Mouse (Mus musculus) myocyte (in vitro differentiated cells): ENCODE measurements around the gene Asb18. TPM values are rescaled to one million over a fixed set of nuclear protein-coding genes. Genes with fewer than 3 reads are reported as not detected.

Experiments used
- H3K27me3 ChIP-seq: one replicate; pipeline ENCODE4 v1.6.1; 2011; ENCODE audit not compliant: control insufficient read depth, insufficient read depth, insufficient read length
- H3K36me3 ChIP-seq: one replicate; pipeline ENCODE4 v1.6.1; 2011; ENCODE audit not compliant: control insufficient read depth, insufficient read depth
- H3K4me2 ChIP-seq: one replicate; pipeline ENCODE4 v1.6.1; 2011; ENCODE audit warnings: low read depth, control low read depth
- H3K4me3 ChIP-seq: one replicate; pipeline ENCODE4 v1.5.1; 2011; ENCODE audit warnings: mild to moderate bottlenecking, control low read depth, moderate library complexity
- H3K79me2 ChIP-seq: one replicate; pipeline ENCODE4 v1.6.1; 2011; ENCODE audit not compliant: control insufficient read depth, insufficient read depth
- H3ac ChIP-seq: one replicate; pipeline ENCODE4 v1.6.1; 2011; ENCODE audit not compliant: control insufficient read depth, insufficient read length
- CEBPB ChIP-seq: IDR thresholded peaks from 2 replicates; pipeline ENCODE4 v1.6.1; 2011; ENCODE audit warnings: mild to moderate bottlenecking, moderate library complexity; ENCODE audit not compliant: poor library complexity, insufficient read depth, severe bottlenecking
- E2F4 ChIP-seq: IDR thresholded peaks from one replicate; pipeline ENCODE4 v1.6.1; 2011; ENCODE audit warnings: mild to moderate bottlenecking, control low read depth, moderate library complexity; ENCODE audit not compliant: insufficient read depth
- MAX ChIP-seq: IDR thresholded peaks from one replicate; pipeline ENCODE4 v1.6.1; 2011; ENCODE audit warnings: low read depth, mild to moderate bottlenecking, control low read depth
- MYOD1 ChIP-seq, 3 experiments: IDR thresholded peaks; one replicate each; pipeline ENCODE4 v1.6.1; 2011; ENCODE audit warnings: control low read depth in 2 of 3, low read depth in 2 of 3, mild to moderate bottlenecking in 2 of 3, moderate library complexity in 1 of 3; ENCODE audit not compliant: insufficient read length in 2 of 3, control insufficient read depth in 1 of 3
- MYOG ChIP-seq, 3 experiments: IDR thresholded peaks; one replicate each; pipeline ENCODE4 v1.6.1; 2011; ENCODE audit warnings: control low read depth in 2 of 3, low read depth in 2 of 3, mild to moderate bottlenecking in 2 of 3; ENCODE audit not compliant: insufficient read length in 2 of 3, control insufficient read depth in 1 of 3, insufficient read depth in 1 of 3
- POLR2A ChIP-seq: IDR thresholded peaks from one replicate; pipeline ENCODE4 v1.6.1; 2011; ENCODE audit warnings: low read depth, mild to moderate bottlenecking, control low read depth, moderate library complexity; ENCODE audit not compliant: insufficient read length
- POLR2AphosphoS2 ChIP-seq: IDR thresholded peaks from one replicate; pipeline ENCODE4 v1.6.1; 2011; ENCODE audit warnings: low read depth, control low read depth; ENCODE audit not compliant: insufficient read length
- REST ChIP-seq: IDR thresholded peaks from one replicate; pipeline ENCODE4 v1.6.1; 2011; ENCODE audit warnings: mild to moderate bottlenecking, control low read depth, moderate library complexity; ENCODE audit not compliant: insufficient read depth, insufficient read length
- SRF ChIP-seq: IDR thresholded peaks from one replicate; pipeline ENCODE4 v1.6.1; 2011; ENCODE audit warnings: low read depth; ENCODE audit not compliant: control insufficient read depth, insufficient read length
- TCF12 ChIP-seq: IDR thresholded peaks from one replicate; pipeline ENCODE4 v1.6.1; 2011; ENCODE audit warnings: mild to moderate bottlenecking, control low read depth; ENCODE audit not compliant: poor library complexity, insufficient read depth, severe bottlenecking
- TCF3 ChIP-seq: IDR thresholded peaks from one replicate; pipeline ENCODE4 v1.6.1; 2011; ENCODE audit warnings: low read depth, control low read depth; ENCODE audit not compliant: insufficient read length
- USF1 ChIP-seq: IDR thresholded peaks from one replicate; pipeline ENCODE4 v1.6.1; 2011; ENCODE audit warnings: low read depth, mild to moderate bottlenecking, control low read depth, moderate library complexity
- polyA plus RNA-seq: library from polyadenylated mRNA; unstranded; fragments of >200 nt; fragmentation: generic; extraction: Trizol; gene quantifications from one replicate; pipeline ENCODE4 v1.2.1, GENCODE M21; 2012; ENCODE audit warnings: missing spikeins

Asb18 gene
- polyA plus RNA-seq, 1 experiment: 0.01 TPM

- H3K36me3 ChIP-seq: no peaks in the 10 kb centered on the region
- no peaks in the 10 kb centered on the region for H3K79me2 ChIP-seq
- peaks cover 55% of the 10 kb centered on the region for H3K27me3 ChIP-seq
- no peak overlapping the region for H3K4me3 ChIP-seq
- TF ChIP-seq POLR2A: no peak
- no peak for TF ChIP-seq MAX
- no peak for TF ChIP-seq MYOG (IDR thresholded peaks at IDR 0.05; ENCODE audit: control insufficient read depth in 1 of 3, insufficient read depth in 1 of 3, insufficient read length in 2 of 3, low read depth in 2 of 3)
- TF ChIP-seq MYOD1 (IDR thresholded peaks at IDR 0.05; ENCODE audit: control insufficient read depth in 1 of 3, insufficient read length in 2 of 3, low read depth in 2 of 3): no peak
- TF ChIP-seq E2F4: no peak
- no peak for TF ChIP-seq USF1
- no peak for TF ChIP-seq SRF
- no peak for TF ChIP-seq REST
- no peak for TF ChIP-seq TCF12
- no peak for TF ChIP-seq TCF3
- no peak for TF ChIP-seq POLR2AphosphoS2
- no peak for TF ChIP-seq CEBPB
- H3K4me2 ChIP-seq: no peak overlapping the region
- H3ac ChIP-seq: no peak overlapping the region
These were observed 44.8 kb downstream of the Asb18 start for GRCm38 (mm10) chr1:89969714-89970110.

DNA sequence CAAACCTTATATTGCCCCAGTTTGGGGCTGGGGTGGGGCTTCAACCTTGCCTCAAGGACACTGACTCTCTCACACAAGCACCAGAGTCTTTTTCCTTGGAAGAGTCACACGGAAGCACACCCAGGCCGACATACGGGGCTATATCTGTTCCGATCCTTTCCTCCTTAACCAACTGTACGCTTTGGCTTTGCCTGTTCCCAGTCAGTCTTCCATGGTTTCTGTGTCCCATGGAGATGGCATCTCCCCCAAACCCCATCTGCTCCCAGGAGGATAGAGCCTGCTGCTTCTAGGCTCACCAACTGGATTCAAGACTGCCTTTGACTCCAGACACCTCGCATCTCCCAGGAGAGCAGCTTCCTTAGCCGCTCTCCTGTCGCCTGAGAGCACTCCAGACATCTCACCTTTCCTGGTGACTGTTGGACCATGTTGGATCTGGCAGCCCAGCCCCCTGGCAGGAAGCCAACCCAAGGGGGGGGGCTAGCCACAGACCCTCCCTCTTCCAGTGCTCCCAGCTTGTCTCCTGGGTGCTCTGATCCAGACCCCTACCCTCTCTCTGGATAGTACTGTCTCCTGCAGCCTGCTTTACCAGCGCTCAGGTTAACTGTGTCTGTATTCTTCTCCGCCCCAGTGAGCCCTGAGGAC lies 45.3 kb downstream of the Asb18 start:
- Histone ChIP-seq H3K4me3 (no peak overlapping the region), H3K4me2 (no peak overlapping the region), H3K36me3 (no peaks in the 10 kb centered on the region), H3K79me2 (no peaks in the 10 kb centered on the region), H3ac (no peak overlapping the region), H3K27me3 (peaks cover 55% of the 10 kb centered on the region)
- TF ChIP-seq TCF3 (no peak), SRF (no peak), USF1 (no peak), TCF12 (no peak), MYOD1 (IDR thresholded peaks at IDR 0.05; ENCODE audit: control insufficient read depth in 1 of 3, insufficient read length in 2 of 3, low read depth in 2 of 3) (no peak), POLR2A (no peak)

DNA sequence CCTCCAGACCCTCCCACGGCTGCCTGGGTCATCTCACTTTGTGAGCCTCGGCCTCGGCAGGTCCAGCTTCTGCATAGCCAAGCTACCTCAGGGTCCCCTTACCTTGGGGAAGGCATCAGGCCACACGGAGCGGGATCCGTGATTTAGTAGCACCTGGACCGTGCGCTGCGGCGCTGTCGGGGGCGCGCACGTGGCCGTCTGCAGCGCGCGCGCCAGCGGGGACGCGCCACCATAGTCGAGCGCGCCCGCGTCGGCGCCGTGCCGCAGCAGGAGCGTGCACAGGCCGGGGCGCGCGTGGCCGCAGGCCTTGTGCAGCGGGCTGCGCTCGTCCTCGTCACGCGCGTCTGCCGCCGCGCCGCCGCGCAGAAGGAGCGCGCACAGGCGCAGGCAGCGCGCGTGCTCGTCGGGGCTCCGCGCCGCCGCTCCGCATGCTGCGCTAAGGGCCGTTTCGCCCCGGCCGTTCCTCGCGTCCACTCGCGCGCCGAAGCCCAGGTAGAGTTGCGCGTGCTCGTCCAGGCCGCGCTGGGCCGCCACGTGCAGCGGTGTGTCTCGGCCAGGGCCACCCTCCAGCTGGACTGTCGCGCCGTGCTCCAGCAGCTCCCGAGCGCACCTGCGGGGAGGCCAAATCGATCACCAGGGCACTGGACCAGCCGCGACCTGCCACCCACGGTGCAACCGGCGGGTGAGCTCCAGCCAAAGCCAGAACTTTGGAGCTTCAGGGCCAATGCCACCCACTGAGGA lies 46.2 kb downstream of the Asb18 start:
- TF ChIP-seq SRF (no peak), MYOG (IDR thresholded peaks at IDR 0.05; ENCODE audit: control insufficient read depth in 1 of 3, insufficient read depth in 1 of 3, insufficient read length in 2 of 3, low read depth in 2 of 3) (peak in 1 of 3 experiments; percentile 1), POLR2AphosphoS2 (no peak), MAX (no peak), TCF3 (no peak), MYOD1 (IDR thresholded peaks at IDR 0.05; ENCODE audit: control insufficient read depth in 1 of 3, insufficient read length in 2 of 3, low read depth in 2 of 3) (no peak), TCF12 (no peak), E2F4 (no peak), CEBPB (no peak)
- peaks cover 56% of the 10 kb centered on the region for H3K27me3 ChIP-seq
- no peaks in the 10 kb centered on the region for H3K36me3 ChIP-seq
- H3ac ChIP-seq: no peak overlapping the region
- no peak overlapping the region for H3K4me3 ChIP-seq
- no peak overlapping the region for H3K4me2 ChIP-seq
- no peaks in the 10 kb centered on the region for H3K79me2 ChIP-seq

GRCm38 (mm10) chr1:89967585-89967984 lies 46.9 kb downstream of the Asb18 start:
- no peaks in the 10 kb centered on the region for H3K36me3 ChIP-seq
- peaks cover 56% of the 10 kb centered on the region for H3K27me3 ChIP-seq
- H3ac ChIP-seq: no peak overlapping the region
- no peak overlapping the region for H3K4me2 ChIP-seq
- no peak overlapping the region for H3K4me3 ChIP-seq
- no peak for TF ChIP-seq CEBPB
- no peak for TF ChIP-seq POLR2AphosphoS2
- no peak for TF ChIP-seq SRF
- TF ChIP-seq POLR2A: no peak
- TF ChIP-seq USF1: no peak
- no peak for TF ChIP-seq REST
- no peak for TF ChIP-seq MAX
- TF ChIP-seq TCF12: no peak
- TF ChIP-seq MYOD1 (IDR thresholded peaks at IDR 0.05; ENCODE audit: control insufficient read depth in 1 of 3, insufficient read length in 2 of 3, low read depth in 2 of 3): no peak
- TF ChIP-seq E2F4: no peak
- TF ChIP-seq TCF3: no peak
- TF ChIP-seq MYOG (IDR thresholded peaks at IDR 0.05; ENCODE audit: control insufficient read depth in 1 of 3, insufficient read depth in 1 of 3, insufficient read length in 2 of 3, low read depth in 2 of 3): no peak
- no peaks in the 10 kb centered on the region for H3K79me2 ChIP-seq
